ENCODE assay signal across 14 mouse cellular contexts in genomic region chr5:112583304-112583703, GRCm38 (mm10). TPM values are rescaled to one million over a fixed set of nuclear protein-coding genes. Genes with fewer than 3 reads are reported as not detected.
A peak's percentile ranks its signal among the peaks of the same experiment; 100 is the strongest.
DNase-seq lines count a peak whose midpoint lies in the region; ATAC-seq and TF ChIP-seq lines count a peak whose summit lies in the region.
"Had no signal": no experiment of that assay in that cellular context is flagged by ENCODE, and none has a peak within 500 bp of the region (broad histone marks: within the 10 kb centered on the region; RNA-seq: fewer than 3 reads in every experiment).

No protein-coding gene starts in this region.

- no peak overlapping the region for H3K4me3 ChIP-seq in lung, embryonic 14.5 days (ENCODE audit: low read depth, low read length)
- no peak overlapping the region for H3K4me3 ChIP-seq in forebrain, embryonic 12.5 days (replicated peaks)
- H3K4me3 ChIP-seq in intestine, postnatal 0 days (ENCODE audit: low read depth, low read length), result no peak overlapping the region
- no peak overlapping the region for H3K4me3 ChIP-seq in stomach, embryonic 14.5 days (ENCODE audit: low read depth, low read length)
- H3K4me3 ChIP-seq: erythroblast, embryonic 14.5 days; neural tube, embryonic 12.5 days had no signal

- TF ChIP-seq CTCF in lung, embryonic 14.5 days (IDR thresholded peaks at IDR 0.05; ENCODE audit: low read depth), result no peak
- 0 out of 2 replicates have a peak, but pooled peaks have one; percentile 4 for TF ChIP-seq CTCF in intestine, postnatal 0 days (IDR thresholded peaks at IDR 0.05; ENCODE audit: low read depth)

- H3K9ac ChIP-seq in lung, embryonic 14.5 days, result no peak overlapping the region
- H3K9ac ChIP-seq in forebrain, embryonic 12.5 days, result no peak overlapping the region; the same call in 1 of the 2 replicates
- H3K9ac ChIP-seq in intestine, postnatal 0 days (ENCODE audit: low read depth, low read length), result no peak overlapping the region
- H3K9ac ChIP-seq in stomach, embryonic 14.5 days (replicated peaks; ENCODE audit: low read depth, low read length), result no peak overlapping the region
- H3K9ac ChIP-seq: neural tube, embryonic 12.5 days had no signal

- no peak overlapping the region for H3K4me2 ChIP-seq in lung, embryonic 14.5 days
- H3K4me2 ChIP-seq in forebrain, embryonic 12.5 days, result no peak overlapping the region; the same call in 1 of the 2 replicates
- no peak overlapping the region for H3K4me2 ChIP-seq in intestine, postnatal 0 days (replicated peaks; ENCODE audit: low read depth)
- no peak overlapping the region for H3K4me2 ChIP-seq in stomach, embryonic 14.5 days (replicated peaks; ENCODE audit: low read depth, low read length)
- H3K4me2 ChIP-seq: neural tube, embryonic 12.5 days had no signal

- H3K36me3 ChIP-seq in lung, embryonic 14.5 days (ENCODE audit: insufficient read depth), result no peaks in the 10 kb centered on the region
- no peaks in the 10 kb centered on the region for H3K36me3 ChIP-seq in forebrain, embryonic 12.5 days (replicated peaks)
- H3K36me3 ChIP-seq in intestine, postnatal 0 days (ENCODE audit: control insufficient read depth, insufficient read depth), result no peaks in the 10 kb centered on the region
- H3K36me3 ChIP-seq in stomach, embryonic 14.5 days (ENCODE audit: control insufficient read depth, insufficient read depth, low read length), result no peaks in the 10 kb centered on the region
- H3K36me3 ChIP-seq: neural tube, embryonic 12.5 days had no signal

- ATAC-seq in lung, embryonic 14.5 days (ENCODE audit: insufficient read depth), result no peak
- peak; percentile 46; the same call in 1 of the 2 replicates for ATAC-seq in forebrain, embryonic 12.5 days (ENCODE audit: low FRiP score)
- ATAC-seq in intestine, postnatal 0 days, result no peak
- ATAC-seq in stomach, embryonic 14.5 days (ENCODE audit: insufficient number of reproducible peaks, insufficient read depth, low FRiP score, low read depth), result peak; percentile 75
- ATAC-seq: activated CD4-positive, CD25-positive, alpha-beta regulatory T cell, adult 4 months had no signal

- H3K27me3 ChIP-seq in lung, embryonic 14.5 days (ENCODE audit: insufficient read depth, low read length), result peaks cover 5% of the 10 kb centered on the region; the same call in 1 of the 2 replicates
- H3K27me3 ChIP-seq in forebrain, embryonic 12.5 days, result peaks cover 32% of the 10 kb centered on the region
- peaks cover 8% of the 10 kb centered on the region; the same call in 1 of the 2 replicates for H3K27me3 ChIP-seq in intestine, postnatal 0 days (replicated peaks; ENCODE audit: control insufficient read depth, insufficient read depth, low read length)
- no peaks in the 10 kb centered on the region for H3K27me3 ChIP-seq in stomach, embryonic 14.5 days (ENCODE audit: control insufficient read depth, insufficient read depth, low read length)
- H3K27me3 ChIP-seq: neural tube, embryonic 12.5 days had no signal

- no peak overlapping the region for H3K27ac ChIP-seq in lung, embryonic 14.5 days (ENCODE audit: low read depth)
- 0 out of 2 replicates have a peak overlapping the region, but pooled peaks have one; percentile 42 for H3K27ac ChIP-seq in forebrain, embryonic 12.5 days
- no peak overlapping the region for H3K27ac ChIP-seq in intestine, postnatal 0 days (ENCODE audit: low read depth, low read length)
- H3K27ac ChIP-seq in stomach, embryonic 14.5 days (ENCODE audit: low read length), result peak overlapping the region; percentile 50; the same call in 1 of the 2 replicates
- H3K27ac ChIP-seq: neural tube, embryonic 12.5 days had no signal

- 20% methylated on average over 9 of the region's 9 CpGs for WGBS in lung, embryonic 14.5 days
- WGBS in forebrain, embryonic 12.5 days, result 14% methylated on average over 9 of the region's 9 CpGs
- WGBS in intestine, postnatal 0 days, result 19% methylated on average over 9 of the region's 9 CpGs
- WGBS in stomach, embryonic 14.5 days, result 19% methylated on average over 9 of the region's 9 CpGs

- H3K9me3 ChIP-seq in lung, embryonic 14.5 days (ENCODE audit: low read depth, low read length), result no peaks in the 10 kb centered on the region
- no peaks in the 10 kb centered on the region for H3K9me3 ChIP-seq in forebrain, embryonic 12.5 days
- no peaks in the 10 kb centered on the region for H3K9me3 ChIP-seq in intestine, postnatal 0 days (ENCODE audit: control insufficient read depth)
- no peaks in the 10 kb centered on the region for H3K9me3 ChIP-seq in stomach, embryonic 14.5 days (ENCODE audit: control insufficient read depth, low read depth, low read length)
- H3K9me3 ChIP-seq: neural tube, embryonic 12.5 days had no signal

- peak; percentile 37 for DNase-seq in lung, embryonic 14.5 days
- no peak for DNase-seq in lung, adult 18-20 months
- no peak for DNase-seq in kidney, adult 8-10 months
- DNase-seq in cerebellum, adult 9-10 months, result no peak
- DNase-seq in right cerebral cortex, postnatal 25 days, result no peak
- DNase-seq: cerebellum, adult 11-12 months; lung, postnatal 14 days; spleen, adult 18-20 months had no signal

- no peaks in the 10 kb centered on the region for H3K4me1 ChIP-seq in lung, embryonic 14.5 days (ENCODE audit: insufficient read depth)
- peaks cover 15% of the 10 kb centered on the region for H3K4me1 ChIP-seq in forebrain, embryonic 12.5 days
- no peaks in the 10 kb centered on the region for H3K4me1 ChIP-seq in intestine, postnatal 0 days (replicated peaks; ENCODE audit: control insufficient read depth, insufficient read depth, low read length)
- H3K4me1 ChIP-seq in stomach, embryonic 14.5 days (ENCODE audit: control insufficient read depth, insufficient read depth, low read length), result peaks cover 16% of the 10 kb centered on the region; the same call in 1 of the 2 replicates

RNA-seq across cellular contexts. Expression of gene Sez6l, which starts 6.3 kb away (rescaled TPM):
- polyA plus RNA-seq in lung, embryonic 14.5 days (2014; fragmentation: Nextera tagmentation; extraction: Ambion mirVana), result 0.30 and 0.32 TPM in 2 replicates
- 13.4 and 14.8 TPM in 2 replicates for polyA plus RNA-seq in forebrain, embryonic 12.5 days (2016; fragmentation: Nextera tagmentation; extraction: Ambion mirVana)
- 0.55 and 0.63 TPM in 2 replicates for polyA plus RNA-seq in intestine, postnatal 0 days (2015; fragmentation: Nextera tagmentation; extraction: Ambion mirVana)
- polyA plus RNA-seq in stomach, embryonic 14.5 days (2014; fragmentation: Nextera tagmentation; extraction: Ambion mirVana), result 2.3 and 2.6 TPM in 2 replicates
- polyA plus RNA-seq: activated CD4-positive, CD25-positive, alpha-beta regulatory T cell, adult 4 months; erythroblast, embryonic 14.5 days had no signal

Comparison
In these comparisons a context has a peak if more than half of its experiments do, and no peak if none do; other contexts are left out.
1. ATAC-seq: peak in forebrain, embryonic 12.5 days (single experiment) and stomach, embryonic 14.5 days (single experiment); none in lung, embryonic 14.5 days (single experiment) and intestine, postnatal 0 days (single experiment).
2. H3K27ac ChIP-seq: peak in forebrain, embryonic 12.5 days (single experiment) and stomach, embryonic 14.5 days (single experiment); none in lung, embryonic 14.5 days (single experiment) and intestine, postnatal 0 days (single experiment).